In the genomic region with DNA sequence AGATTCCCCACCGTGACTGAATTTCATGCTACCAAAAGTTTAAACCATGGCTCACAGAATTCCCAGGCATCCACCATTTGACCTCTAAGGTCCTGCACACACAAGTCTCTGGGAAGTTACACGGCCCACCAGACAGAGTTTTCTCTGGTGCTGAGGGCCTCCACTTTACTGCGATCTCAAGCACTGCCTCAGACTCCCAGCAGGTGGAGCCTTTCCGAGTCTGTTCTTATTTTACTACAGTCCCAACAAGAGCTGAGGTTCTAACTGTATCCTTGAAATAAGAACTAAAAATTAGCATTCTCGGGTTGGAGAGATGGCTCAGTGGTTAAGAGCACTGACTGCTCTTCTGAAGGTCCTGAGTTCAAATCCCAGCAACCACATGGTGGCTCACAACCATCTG, we compare ENCODE assay signal across 9 mouse cellular contexts. TPM values are rescaled to one million over a fixed set of nuclear protein-coding genes. Genes with fewer than 3 reads are reported as not detected.
DNase-seq lines count a peak whose midpoint lies in the region; ATAC-seq lines count a peak whose summit lies in the region.
"Had no signal": no experiment of that assay in that cellular context is flagged by ENCODE, and none has a peak within 500 bp of the region (broad histone marks: within the 10 kb centered on the region; RNA-seq: fewer than 3 reads in every experiment).

No protein-coding gene starts in this region.

- peak; percentile 71; the same call in 1 of the 2 replicates for ATAC-seq in intestine, embryonic 14.5 days (replicated peaks; ENCODE audit: low FRiP score, low TSS enrichment, low read depth)
- ATAC-seq in intestine, embryonic 15.5 days: no peak
- ATAC-seq in megakaryocyte-erythroid progenitor cell, adult 5-6 weeks (replicated peaks; ENCODE audit: low FRiP score, low TSS enrichment, poor library complexity, severe bottlenecking): peak; percentile 93
- no peak for ATAC-seq in erythroid progenitor cell, adult 5-6 weeks (replicated peaks; ENCODE audit: low FRiP score, poor library complexity, severe bottlenecking)

- H3K9ac ChIP-seq in intestine, embryonic 14.5 days (ENCODE audit: low read length): no peak overlapping the region
- no peak overlapping the region for H3K9ac ChIP-seq in intestine, embryonic 15.5 days
- H3K9ac ChIP-seq: midbrain, embryonic 12.5 days had no signal

- H3K27ac ChIP-seq in intestine, embryonic 14.5 days (ENCODE audit: low read depth): no peak overlapping the region
- H3K27ac ChIP-seq in intestine, embryonic 15.5 days: no peak overlapping the region
- H3K27ac ChIP-seq: midbrain, embryonic 12.5 days had no signal

- H3K4me1 ChIP-seq in intestine, embryonic 14.5 days (replicated peaks; ENCODE audit: control insufficient read depth, insufficient read depth, low read length): no peaks in the 10 kb centered on the region
- peaks cover 2% of the 10 kb centered on the region; the same call in 1 of the 2 replicates for H3K4me1 ChIP-seq in intestine, embryonic 15.5 days (replicated peaks)
- H3K4me1 ChIP-seq: midbrain, embryonic 12.5 days had no signal

- no peaks in the 10 kb centered on the region for H3K27me3 ChIP-seq in intestine, embryonic 14.5 days (replicated peaks; ENCODE audit: control insufficient read depth, insufficient read depth, low read length)
- H3K27me3 ChIP-seq in intestine, embryonic 15.5 days (replicated peaks): no peaks in the 10 kb centered on the region
- H3K27me3 ChIP-seq: midbrain, embryonic 12.5 days had no signal

- 57% methylated on average over 5 of the region's 5 CpGs for WGBS in intestine, embryonic 14.5 days
- WGBS in intestine, embryonic 15.5 days: 50% methylated on average over 5 of the region's 5 CpGs

- no peak overlapping the region for H3K4me2 ChIP-seq in intestine, embryonic 14.5 days (ENCODE audit: low read length)
- H3K4me2 ChIP-seq in intestine, embryonic 15.5 days (replicated peaks): no peak overlapping the region
- H3K4me2 ChIP-seq: midbrain, embryonic 12.5 days had no signal

- H3K36me3 ChIP-seq in intestine, embryonic 14.5 days (ENCODE audit: control insufficient read depth, insufficient read depth, low read length): 0 out of 2 replicates have a peak, but pooled peaks cover 6% of the 10 kb centered on the region
- no peaks in the 10 kb centered on the region for H3K36me3 ChIP-seq in intestine, embryonic 15.5 days

- H3K4me3 ChIP-seq in intestine, embryonic 14.5 days (ENCODE audit: low read depth, low read length): no peak overlapping the region
- no peak overlapping the region for H3K4me3 ChIP-seq in intestine, embryonic 15.5 days (replicated peaks)
- H3K4me3 ChIP-seq: midbrain, embryonic 12.5 days had no signal

- H3K9me3 ChIP-seq in intestine, embryonic 14.5 days (ENCODE audit: control insufficient read depth, low read length): no peaks in the 10 kb centered on the region
- H3K9me3 ChIP-seq in intestine, embryonic 15.5 days: no peaks in the 10 kb centered on the region
- H3K9me3 ChIP-seq: midbrain, embryonic 12.5 days had no signal

- no peak for DNase-seq in intestine, embryonic 14.5 days (ENCODE audit: low spot score)
- DNase-seq in CD4-positive helper T cell, adult 2 months (ENCODE audit: low read depth, low spot score): peak; percentile 52
- peak; percentile 41 for DNase-seq in T-cell, adult 2 months (ENCODE audit: low spot score)
- peak; percentile 8 for DNase-seq in embryo, embryonic 11.5 days (ENCODE audit: low read depth, low spot score)
- peak; percentile 52 to 61 for DNase-seq in kidney, postnatal 25 days

RNA-seq across cellular contexts. Expression of gene Wdr31, which starts 15.7 kb away (rescaled TPM):
- 12.0 and 13.1 TPM in 2 replicates for polyA plus RNA-seq in intestine, embryonic 14.5 days (2014; fragmentation: Nextera tagmentation; extraction: Ambion mirVana)
- 7.7 and 9.1 TPM in 2 replicates for polyA plus RNA-seq in intestine, embryonic 15.5 days (2015; fragmentation: Nextera tagmentation; extraction: Ambion mirVana)
- total RNA-seq in megakaryocyte-erythroid progenitor cell, adult 5-6 weeks (2014; fragmentation: Nextera tagmentation): 2.6 and 6.4 TPM in 2 replicates
- 4.3 and 5.5 TPM in 2 replicates for total RNA-seq in megakaryocyte-erythroid progenitor cell, adult 5-6 weeks (2017)
- total RNA-seq in erythroid progenitor cell, adult 5-6 weeks (2015; ENCODE audit: low replicate concordance): 1.8 TPM in 1 of 2 replicates, not detected in the other
- total RNA-seq in erythroid progenitor cell, adult 5-6 weeks (2017; ENCODE audit: low replicate concordance): 1.2 and 1.7 TPM in 2 replicates

RNA-seq across cellular contexts. Expression of gene Rnf183, which starts 19.9 kb away (rescaled TPM):
- polyA plus RNA-seq in intestine, embryonic 14.5 days (2014; fragmentation: Nextera tagmentation; extraction: Ambion mirVana): not detected in 2 replicates
- not detected in 2 replicates for polyA plus RNA-seq in intestine, embryonic 15.5 days (2015; fragmentation: Nextera tagmentation; extraction: Ambion mirVana)
- total RNA-seq in megakaryocyte-erythroid progenitor cell, adult 5-6 weeks (2014; fragmentation: Nextera tagmentation): not detected in 2 replicates
- total RNA-seq in megakaryocyte-erythroid progenitor cell, adult 5-6 weeks (2017): not detected in 2 replicates
- not detected in 2 replicates for total RNA-seq in erythroid progenitor cell, adult 5-6 weeks (2015; ENCODE audit: low replicate concordance)
- not detected in 2 replicates for total RNA-seq in erythroid progenitor cell, adult 5-6 weeks (2017; ENCODE audit: low replicate concordance)

RNA-seq across cellular contexts. Expression of gene Bspry, which starts 24.9 kb away (rescaled TPM):
- 39.3 and 43.8 TPM in 2 replicates for polyA plus RNA-seq in intestine, embryonic 14.5 days (2014; fragmentation: Nextera tagmentation; extraction: Ambion mirVana)
- 31.7 and 33.2 TPM in 2 replicates for polyA plus RNA-seq in intestine, embryonic 15.5 days (2015; fragmentation: Nextera tagmentation; extraction: Ambion mirVana)
- not detected in 2 replicates for total RNA-seq in megakaryocyte-erythroid progenitor cell, adult 5-6 weeks (2014; fragmentation: Nextera tagmentation)
- 0.09 and 1.0 TPM in 2 replicates for total RNA-seq in megakaryocyte-erythroid progenitor cell, adult 5-6 weeks (2017)
- total RNA-seq in erythroid progenitor cell, adult 5-6 weeks (2015; ENCODE audit: low replicate concordance): not detected in 2 replicates
- not detected in 2 replicates for total RNA-seq in erythroid progenitor cell, adult 5-6 weeks (2017; ENCODE audit: low replicate concordance)

RNA-seq across cellular contexts. Expression of gene Prpf4, which starts 46.4 kb away (rescaled TPM):
- polyA plus RNA-seq in intestine, embryonic 14.5 days (2014; fragmentation: Nextera tagmentation; extraction: Ambion mirVana): 25.7 and 26.7 TPM in 2 replicates
- 17.3 and 18.7 TPM in 2 replicates for polyA plus RNA-seq in intestine, embryonic 15.5 days (2015; fragmentation: Nextera tagmentation; extraction: Ambion mirVana)
- 18.3 and 29.0 TPM in 2 replicates for total RNA-seq in megakaryocyte-erythroid progenitor cell, adult 5-6 weeks (2014; fragmentation: Nextera tagmentation)
- total RNA-seq in megakaryocyte-erythroid progenitor cell, adult 5-6 weeks (2017): 22.0 and 25.4 TPM in 2 replicates
- 12.6 and 15.9 TPM in 2 replicates for total RNA-seq in erythroid progenitor cell, adult 5-6 weeks (2015; ENCODE audit: low replicate concordance)
- 13.6 and 14.2 TPM in 2 replicates for total RNA-seq in erythroid progenitor cell, adult 5-6 weeks (2017; ENCODE audit: low replicate concordance)

RNA-seq across cellular contexts. Expression of gene Cdc26, which starts 46.6 kb away (rescaled TPM):
- 166 and 174 TPM in 2 replicates for polyA plus RNA-seq in intestine, embryonic 14.5 days (2014; fragmentation: Nextera tagmentation; extraction: Ambion mirVana)
- polyA plus RNA-seq in intestine, embryonic 15.5 days (2015; fragmentation: Nextera tagmentation; extraction: Ambion mirVana): 138 and 147 TPM in 2 replicates
- 115 and 170 TPM in 2 replicates for total RNA-seq in megakaryocyte-erythroid progenitor cell, adult 5-6 weeks (2014; fragmentation: Nextera tagmentation)
- total RNA-seq in megakaryocyte-erythroid progenitor cell, adult 5-6 weeks (2017): 121 and 186 TPM in 2 replicates
- total RNA-seq in erythroid progenitor cell, adult 5-6 weeks (2015; ENCODE audit: low replicate concordance): 54.5 and 68.1 TPM in 2 replicates
- 17.9 and 37.6 TPM in 2 replicates for total RNA-seq in erythroid progenitor cell, adult 5-6 weeks (2017; ENCODE audit: low replicate concordance)

Comparison
In these comparisons a context has a peak if more than half of its experiments do, and no peak if none do; other contexts are left out.
1. ATAC-seq: peak in intestine, embryonic 14.5 days (single experiment) and megakaryocyte-erythroid progenitor cell, adult 5-6 weeks (single experiment); none in intestine, embryonic 15.5 days (single experiment) and erythroid progenitor cell, adult 5-6 weeks (single experiment).